Mouse (Mus musculus) bone marrow, adult 2 months (tissue): ENCODE measurements around the gene Nudt6. TPM values are rescaled to one million over a fixed set of nuclear protein-coding genes. Genes with fewer than 3 reads are reported as not detected.

Experiments used
- H3K27ac ChIP-seq: fragments of 200-500 bp; 2 replicates; pipeline ENCODE4 v1.5.1; 2012; ENCODE audit warnings: low read depth, mild to moderate bottlenecking, control low read depth, inconsistent platforms, low read length; ENCODE audit not compliant: control insufficient read depth, poor library complexity, insufficient read depth
- H3K4me1 ChIP-seq: fragments of 200-500 bp; 2 replicates; pipeline ENCODE4 v1.6.1; 2011; ENCODE audit warnings: low read length; ENCODE audit not compliant: control insufficient read depth, insufficient read depth
- H3K4me3 ChIP-seq: fragments of 200-500 bp; replicated peaks from 2 replicates; pipeline ENCODE3; 2011; ENCODE audit warnings: mild to moderate bottlenecking, low read depth, low read length, control low read depth; ENCODE audit not compliant: control insufficient read depth
- CTCF ChIP-seq: fragments of 200-500 bp; IDR thresholded peaks from 2 replicates; pipeline ENCODE4 v1.5.1; 2011; ENCODE audit warnings: low read length, control low read depth; ENCODE audit not compliant: control insufficient read depth, insufficient read depth
- POLR2A ChIP-seq: fragments of 200-500 bp; IDR thresholded peaks from 2 replicates; pipeline ENCODE4 v1.6.1; 2011; ENCODE audit warnings: low read depth, mild to moderate bottlenecking, control low read depth, low read length, borderline replicate concordance; ENCODE audit not compliant: control insufficient read depth
- WGBS: fragments of 180-500 bp; shearing (Covaris S2); methylation state at CpG from one replicate; pipeline ENCODE4 v1.1.7; 2018; 5-methylcytosine and 5-hydroxymethylcytosine counted together
- polyA plus RNA-seq: library from polyadenylated mRNA; stranded (reverse); fragments of >200 nt; gene quantifications from 2 replicates; pipeline ENCODE4 v1.2.4, GENCODE M21; 2011; ENCODE audit warnings: low replicate concordance; ENCODE audit not compliant: missing spikeins, insufficient read depth, insufficient read length

Nudt6 gene
- polyA plus RNA-seq, 1 experiment = 7.3 TPM

DNA sequence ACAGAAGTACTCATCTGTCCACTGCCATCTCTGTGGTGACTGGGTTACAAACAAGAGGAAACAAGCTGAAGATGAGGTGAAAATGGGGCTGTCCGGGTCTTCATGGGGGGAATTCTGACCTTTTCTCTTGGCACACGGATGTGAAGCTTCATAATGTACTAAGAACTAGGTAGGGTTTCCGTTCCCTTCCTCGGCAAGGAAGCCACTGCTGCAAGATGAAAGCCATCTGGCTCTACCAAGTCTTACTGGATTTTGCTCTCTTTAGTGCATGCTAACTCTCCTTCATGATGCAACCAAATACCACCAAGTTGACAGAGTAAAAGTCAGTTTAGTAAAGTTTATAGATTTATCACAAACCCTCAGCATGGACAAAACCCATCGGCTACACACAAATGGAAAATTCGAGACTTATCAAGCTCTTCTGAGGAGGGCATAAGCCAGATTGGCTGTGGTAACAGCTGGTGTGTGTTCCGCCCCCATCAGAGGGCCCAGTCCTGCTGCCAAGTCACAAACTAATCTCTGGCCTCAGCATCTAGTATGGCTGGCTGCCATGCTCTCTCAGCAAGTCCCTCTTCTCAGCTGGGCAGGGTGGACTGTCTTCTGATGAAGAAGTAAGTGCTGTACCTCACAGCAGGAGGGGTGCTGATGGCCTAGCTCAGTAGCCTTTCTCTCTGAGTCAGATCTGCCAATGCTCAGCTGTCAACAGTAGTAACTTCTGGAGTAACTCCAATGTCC lies 21.2 kb downstream of the Nudt6 start:
- Histone ChIP-seq H3K27ac (no peak overlapping the region), H3K4me1 (no peaks in the 10 kb centered on the region), H3K4me3 (no peak overlapping the region)
- 74% methylated on average over 7 of the region's 7 CpGs for WGBS
- TF ChIP-seq POLR2A (no peak), CTCF (no peak)

DNA sequence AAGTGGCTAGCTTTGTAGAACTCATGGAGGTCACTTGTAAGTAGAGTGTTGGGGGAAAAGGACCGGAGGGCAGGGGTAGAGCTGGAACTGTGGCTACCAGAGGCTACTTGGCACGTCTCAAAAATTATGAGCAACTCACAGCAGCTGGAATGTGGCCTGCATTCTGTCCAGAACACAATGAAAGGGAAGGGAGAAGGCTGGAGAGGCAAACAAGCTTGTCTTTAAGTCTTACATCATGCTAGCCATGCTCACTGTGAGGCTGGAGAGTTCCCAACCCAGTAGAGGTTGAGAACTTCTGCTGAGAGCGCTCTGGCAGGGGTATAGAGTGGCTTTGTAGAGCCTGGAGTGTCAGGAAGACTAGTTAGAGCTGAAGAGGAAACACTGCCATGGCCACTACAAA lies 22.4 kb downstream of the Nudt6 start:
- 79% methylated on average over 3 of the region's 3 CpGs for WGBS
- no peak for TF ChIP-seq POLR2A
- no peak for TF ChIP-seq CTCF

DNA sequence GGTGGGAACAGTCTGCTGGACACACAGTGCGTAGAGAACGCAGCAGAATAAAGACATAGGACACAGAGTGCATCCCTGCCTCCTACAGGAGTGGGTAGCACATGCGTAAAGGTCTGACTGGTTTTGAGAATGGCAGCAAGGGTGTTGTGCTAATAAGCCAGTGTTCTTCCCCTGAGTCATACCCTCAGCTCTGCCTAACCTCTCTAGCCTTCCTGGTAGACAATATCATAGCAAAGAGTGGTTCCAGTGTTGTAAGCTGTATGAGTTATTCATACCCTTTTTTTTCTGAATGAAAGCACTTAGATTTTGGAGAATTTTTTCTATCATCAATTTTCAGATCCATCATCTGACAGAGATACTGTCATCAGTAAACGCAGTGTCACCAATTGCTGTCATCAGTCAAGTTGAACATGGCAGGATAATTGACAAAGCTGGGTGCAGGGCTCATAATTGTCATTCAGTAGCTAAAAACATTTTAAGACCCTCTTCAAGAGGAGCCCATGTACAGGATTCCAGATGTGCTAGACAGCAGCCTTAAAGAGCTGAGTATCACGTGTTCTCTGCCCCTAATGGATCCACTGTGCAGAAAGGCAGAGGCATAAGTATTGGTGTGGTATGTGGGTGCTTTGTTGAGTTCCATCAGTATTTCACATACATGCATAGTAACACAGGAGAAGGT lies 22.9 kb downstream of the Nudt6 start:
- Histone ChIP-seq H3K4me3 (no peak overlapping the region), H3K4me1 (no peaks in the 10 kb centered on the region), H3K27ac (no peak overlapping the region)
- 88% methylated on average over 5 of the region's 5 CpGs for WGBS
- TF ChIP-seq CTCF (no peak), POLR2A (no peak)

More for the DNA sequence above, 22.4 kb downstream of the Nudt6 start:
- Histone ChIP-seq H3K27ac (no peak overlapping the region), H3K4me3 (no peak overlapping the region), H3K4me1 (no peaks in the 10 kb centered on the region)

DNA sequence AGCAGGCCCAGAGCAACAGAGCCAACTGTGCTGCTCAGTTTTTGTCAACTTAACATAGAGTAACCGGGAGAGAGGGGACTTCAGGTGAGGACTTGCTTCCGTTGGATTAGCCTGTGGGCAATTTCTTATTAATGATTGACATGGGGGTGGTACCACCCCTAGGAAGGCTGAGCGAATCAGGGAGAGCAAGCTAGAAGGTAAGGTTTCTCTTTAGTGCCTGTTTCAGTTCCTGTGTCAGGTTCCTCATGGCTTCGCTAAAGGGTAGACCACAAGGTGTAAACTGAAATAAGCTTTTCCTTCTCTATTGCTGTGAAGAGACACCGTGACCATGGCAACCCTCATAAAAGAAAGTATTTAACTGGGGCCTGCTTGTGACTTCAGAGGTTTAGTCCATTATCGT lies 32.7 kb downstream of the Nudt6 start:
- TF ChIP-seq POLR2A = no peak
- TF ChIP-seq CTCF = no peak
- WGBS = 81% methylated on average over 6 of the region's 6 CpGs
- Histone ChIP-seq H3K27ac (no peak overlapping the region), H3K4me3 (no peak overlapping the region), H3K4me1 (no peaks in the 10 kb centered on the region)

DNA sequence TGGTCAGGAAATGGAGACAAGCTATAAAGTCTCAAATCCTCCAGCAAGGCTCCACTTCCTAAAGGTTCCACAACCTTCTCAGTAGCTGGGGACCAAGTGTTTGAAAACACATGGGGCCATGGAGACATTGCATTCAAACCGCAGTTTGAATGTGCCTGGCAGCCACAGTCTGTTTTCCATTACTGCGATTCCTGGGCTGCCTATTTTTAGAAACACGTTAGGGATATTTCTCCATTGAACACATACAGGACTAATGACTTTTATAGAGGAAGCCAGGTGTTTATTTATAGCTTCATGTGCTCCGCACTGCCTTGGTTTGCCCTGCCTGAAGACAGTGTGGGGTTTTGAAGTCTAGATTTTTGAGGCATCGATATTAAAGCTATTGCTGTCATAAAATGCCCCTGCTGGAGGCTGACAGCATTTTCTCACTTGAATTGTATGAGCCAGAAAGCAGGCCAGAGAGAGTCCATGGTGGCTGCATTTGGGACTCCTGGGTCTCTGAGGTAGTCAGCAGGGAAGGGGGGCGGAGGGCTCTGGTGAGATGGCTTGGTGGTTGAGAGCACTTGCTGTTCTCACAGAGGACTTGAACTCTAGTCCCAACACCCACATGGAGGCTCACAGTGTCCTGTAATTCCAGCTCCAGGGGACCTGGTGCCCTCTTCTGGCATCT lies 36.8 kb downstream of the Nudt6 start:
- Histone ChIP-seq H3K4me3 (no peak overlapping the region), H3K4me1 (no peaks in the 10 kb centered on the region), H3K27ac (no peak overlapping the region)
- TF ChIP-seq POLR2A = no peak
- no peak for TF ChIP-seq CTCF
- WGBS = 81% methylated on average over 6 of the region's 6 CpGs

DNA sequence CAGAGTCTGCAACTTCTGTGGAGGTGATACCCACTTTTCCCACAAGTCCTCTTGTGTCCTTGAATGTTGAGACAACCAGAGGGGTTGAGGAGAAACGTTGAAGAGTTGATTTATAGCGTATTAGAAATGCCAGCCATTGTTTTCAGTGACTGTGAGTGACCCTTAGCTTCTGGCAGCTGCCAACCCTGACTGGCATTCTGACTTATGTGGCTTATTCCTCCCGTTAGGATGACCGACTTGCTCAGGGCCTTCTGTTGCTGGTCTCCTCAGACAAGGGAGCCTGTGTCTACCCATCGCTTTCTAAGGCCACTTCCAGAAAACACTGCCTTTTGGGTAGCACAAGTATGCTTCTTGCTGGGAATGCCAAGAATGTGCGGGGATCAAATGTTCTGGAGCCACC lies 38.6 kb downstream of the Nudt6 start:
- 64% methylated on average over 6 of the region's 6 CpGs for WGBS
- no peak overlapping the region for H3K4me3 ChIP-seq
- TF ChIP-seq POLR2A = no peak
- no peak for TF ChIP-seq CTCF
- H3K27ac ChIP-seq = no peak overlapping the region
- H3K4me1 ChIP-seq = no peaks in the 10 kb centered on the region

DNA sequence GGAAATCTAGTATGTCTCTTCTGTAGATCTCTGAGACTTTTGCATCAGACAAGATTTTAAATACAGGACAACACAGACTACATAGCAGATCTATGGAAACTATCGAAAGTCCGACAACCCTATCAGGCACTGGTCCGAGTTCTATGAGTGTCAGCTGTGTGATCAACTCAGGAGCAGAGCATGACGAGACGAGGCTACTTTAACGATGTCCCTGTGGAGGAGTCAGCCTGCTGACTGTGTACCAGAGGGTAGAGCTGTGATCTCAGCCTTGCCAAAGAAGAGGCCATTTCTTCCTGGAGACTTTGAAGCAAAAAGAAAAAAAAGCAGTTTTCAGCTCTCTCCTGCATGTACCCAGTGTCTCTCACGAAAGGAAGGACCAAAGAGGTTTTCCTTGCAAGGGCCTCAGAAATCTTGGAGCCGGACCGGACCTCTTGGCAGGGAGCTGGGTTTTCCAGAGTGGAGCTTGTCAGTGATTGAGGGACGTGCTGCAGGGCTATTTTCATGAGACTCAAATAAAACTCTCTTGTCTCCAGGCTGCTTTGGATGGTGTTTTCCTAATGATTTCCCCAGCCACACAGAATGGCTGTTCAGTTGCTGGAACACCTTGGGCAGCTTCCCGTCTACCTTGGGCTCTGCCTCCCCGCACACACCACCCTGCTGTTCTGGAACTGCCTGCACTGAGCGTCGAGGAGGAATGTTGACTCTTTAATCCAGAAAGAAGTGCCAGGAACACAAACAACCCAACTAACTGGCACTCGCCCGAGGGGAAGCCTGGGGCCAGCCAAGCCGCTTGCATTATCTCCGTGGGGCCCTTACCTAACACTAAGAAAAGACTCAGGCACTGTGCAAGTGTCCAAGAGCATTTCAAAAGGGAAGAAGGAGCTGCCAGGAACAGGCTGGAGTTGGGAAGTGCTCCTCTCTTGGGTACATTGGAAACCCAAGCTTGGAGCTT lies 39.8 kb downstream of the Nudt6 start:
- Histone ChIP-seq H3K4me3 (no peak overlapping the region), H3K27ac (no peak overlapping the region), H3K4me1 (no peaks in the 10 kb centered on the region)
- WGBS = 77% methylated on average over 18 of the region's 18 CpGs
- TF ChIP-seq POLR2A (no peak), CTCF (no peak)

DNA sequence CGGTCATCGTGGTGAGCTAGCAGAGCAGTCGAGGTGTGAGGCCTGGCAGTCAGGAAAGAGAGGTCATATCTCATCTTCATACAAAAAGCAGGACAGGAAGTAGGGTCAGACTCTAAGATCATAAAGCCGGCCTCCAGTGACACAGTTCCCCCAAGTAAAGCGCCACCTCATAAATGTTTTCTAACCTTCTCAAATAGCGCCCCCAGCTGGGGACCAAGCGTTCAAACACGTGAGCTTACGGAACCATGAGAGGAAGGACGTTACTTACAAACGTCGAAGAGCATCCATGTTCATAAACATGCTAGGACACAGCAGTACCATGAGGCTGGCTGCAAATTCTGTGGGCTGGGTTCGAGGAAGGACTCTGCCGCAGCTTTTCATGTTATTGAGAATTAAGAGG lies 40.8 kb downstream of the Nudt6 start:
- TF ChIP-seq POLR2A (no peak), CTCF (no peak)
- H3K4me3 ChIP-seq = no peak overlapping the region
- 77% methylated on average over 14 of the region's 14 CpGs for WGBS
- no peaks in the 10 kb centered on the region for H3K4me1 ChIP-seq
- H3K27ac ChIP-seq = no peak overlapping the region
